Mouse (Mus musculus) lung, postnatal 0 days (tissue): ENCODE results near the gene Gtf3c6. TPM values are rescaled to one million over a fixed set of nuclear protein-coding genes. Genes with fewer than 3 reads are reported as not detected.

Experiments used
- ATAC-seq: fragments of 200-750 bp; cut with Nextera tagmentation; 2 replicates; pipeline ENCODE4 v1.8.0; 2017; ENCODE audit warnings: moderate library complexity
- DNase-seq: peaks from one replicate; pipeline ENCODE4 v3.0.0-alpha.2; 2016; ENCODE audit warnings: low spot score
- H3K27ac ChIP-seq: fragments of 300-500 bp; sonication (generic); 2 replicates; pipeline ENCODE4 v1.5.1; 2014; ENCODE audit warnings: antibody characterized with exemption, mild to moderate bottlenecking, low read length, mixed read lengths
- H3K27me3 ChIP-seq: fragments of 300-500 bp; sonication (generic); replicated peaks from 2 replicates; pipeline ENCODE4 v1.6.1; 2014; ENCODE audit warnings: low read length, mixed read lengths; ENCODE audit not compliant: insufficient read depth
- H3K36me3 ChIP-seq: fragments of 300-500 bp; sonication (generic); 2 replicates; pipeline ENCODE4 v1.6.1; 2014; ENCODE audit warnings: low read length, mixed read lengths; ENCODE audit not compliant: insufficient read depth
- H3K4me1 ChIP-seq: fragments of 300-500 bp; sonication (generic); 2 replicates; pipeline ENCODE4 v1.6.1; 2014; ENCODE audit warnings: antibody characterized with exemption, low read depth, low read length, mixed read lengths; ENCODE audit not compliant: insufficient read depth
- H3K4me2 ChIP-seq: fragments of 300-500 bp; sonication (generic); replicated peaks from 2 replicates; pipeline ENCODE4 v1.6.1; 2014; ENCODE audit warnings: low read depth, mild to moderate bottlenecking, low read length, moderate library complexity, mixed read lengths
- H3K4me3 ChIP-seq: fragments of 300-500 bp; sonication (generic); 2 replicates; pipeline ENCODE4 v1.5.1; 2014; ENCODE audit warnings: low read depth, low read length
- H3K9ac ChIP-seq: fragments of 300-500 bp; sonication (generic); replicated peaks from 2 replicates; pipeline ENCODE4 v1.6.1; 2014; ENCODE audit warnings: low read depth, mild to moderate bottlenecking
- H3K9me3 ChIP-seq: fragments of 300-500 bp; sonication (generic); 2 replicates; pipeline ENCODE4 v1.6.1; 2016; ENCODE audit warnings: low read length, mixed read lengths
- CTCF ChIP-seq: IDR thresholded peaks from 2 replicates; pipeline ENCODE4 v1.5.1; 2016; ENCODE audit warnings: antibody characterized with exemption, mild to moderate bottlenecking
- EP300 ChIP-seq: IDR thresholded peaks from 2 replicates; pipeline ENCODE4 v1.6.1; 2016; ENCODE audit warnings: antibody characterized with exemption, mild to moderate bottlenecking, control low read depth
- WGBS: fragments of 180-500 bp; shearing (Covaris S2); extraction: QIAGEN DNeasy Blood & Tissue Kit; methylation state at CpG from one replicate; pipeline ENCODE4 v1.1.7; 2014; 5-methylcytosine and 5-hydroxymethylcytosine counted together
- polyA plus RNA-seq: library from polyadenylated mRNA; unstranded; fragments of >200 nt; fragmentation: Nextera tagmentation; extraction: Ambion mirVana; gene quantifications from 2 replicates; pipeline ENCODE4 v1.2.1, GENCODE M21; 2015

Gtf3c6 gene
- polyA plus RNA-seq, 1 experiment from 2014 or later, result 35.2 TPM

DNA sequence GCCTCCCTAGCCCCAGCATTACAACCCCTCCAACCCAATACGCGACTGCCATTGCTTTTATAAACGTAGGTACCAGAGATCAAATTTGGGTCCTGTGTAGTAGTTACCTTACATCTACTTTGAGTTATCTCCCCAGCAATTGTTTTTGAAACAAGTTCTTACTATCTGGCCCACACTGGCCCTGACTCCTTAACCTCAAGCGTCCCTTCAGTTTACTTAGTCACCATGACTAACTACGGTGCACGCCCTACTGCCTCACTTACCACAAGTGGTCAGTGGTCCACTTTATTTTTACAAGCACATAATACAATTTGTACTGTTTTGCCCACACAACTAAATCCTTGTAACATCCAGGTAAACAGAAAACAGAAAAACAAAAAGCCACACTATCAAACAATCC, 34.7 kb upstream of the Gtf3c6 start:
- DNase-seq (no peak), ATAC-seq (no peak)
- Histone ChIP-seq H3K27me3 (no peaks in the 10 kb centered on the region), H3K4me3 (no peak overlapping the region), H3K4me2 (no peak overlapping the region), H3K4me1 (peaks cover 3% of the 10 kb centered on the region; the same call in 1 of the 2 replicates), H3K9ac (no peak overlapping the region), H3K27ac (no peak overlapping the region), H3K9me3 (no peaks in the 10 kb centered on the region), H3K36me3 (0 out of 2 replicates have a peak, but pooled peaks cover 3% of the 10 kb centered on the region)
- TF ChIP-seq CTCF (no peak), EP300 (no peak)
- 86% methylated on average over 6 of the region's 6 CpGs for WGBS

DNA sequence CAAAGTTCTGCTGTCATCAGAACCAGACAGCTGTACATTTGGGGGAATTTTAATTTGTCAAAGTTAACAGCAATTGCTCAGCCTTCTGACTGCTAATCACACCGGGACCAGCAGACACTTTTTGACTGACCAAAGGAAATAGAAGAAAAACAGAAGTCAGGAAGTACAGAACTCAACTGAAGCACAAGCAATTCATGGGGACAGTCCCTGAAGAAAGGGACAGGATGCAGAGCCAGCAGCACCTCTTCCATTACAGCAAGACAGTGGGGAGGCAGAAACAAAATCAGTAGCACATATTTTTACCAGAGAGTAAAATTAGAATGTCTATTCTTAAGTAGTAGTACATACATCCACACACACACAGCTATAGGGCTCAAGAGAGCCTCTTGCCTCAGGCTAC, 28.9 kb upstream of the Gtf3c6 start:
- TF ChIP-seq EP300, result no peak
- no peak for TF ChIP-seq CTCF
- WGBS, result 79% methylated on average over 1 of the region's 1 CpGs
- H3K4me3 ChIP-seq, result no peak overlapping the region
- DNase-seq, result no peak
- no peaks in the 10 kb centered on the region for H3K9me3 ChIP-seq
- no peak overlapping the region for H3K9ac ChIP-seq
- H3K4me1 ChIP-seq, result no peaks in the 10 kb centered on the region
- no peak overlapping the region for H3K27ac ChIP-seq
- H3K4me2 ChIP-seq, result no peak overlapping the region
- H3K36me3 ChIP-seq, result 0 out of 2 replicates have a peak, but pooled peaks cover 3% of the 10 kb centered on the region
- no peak for ATAC-seq
- no peaks in the 10 kb centered on the region for H3K27me3 ChIP-seq

DNA sequence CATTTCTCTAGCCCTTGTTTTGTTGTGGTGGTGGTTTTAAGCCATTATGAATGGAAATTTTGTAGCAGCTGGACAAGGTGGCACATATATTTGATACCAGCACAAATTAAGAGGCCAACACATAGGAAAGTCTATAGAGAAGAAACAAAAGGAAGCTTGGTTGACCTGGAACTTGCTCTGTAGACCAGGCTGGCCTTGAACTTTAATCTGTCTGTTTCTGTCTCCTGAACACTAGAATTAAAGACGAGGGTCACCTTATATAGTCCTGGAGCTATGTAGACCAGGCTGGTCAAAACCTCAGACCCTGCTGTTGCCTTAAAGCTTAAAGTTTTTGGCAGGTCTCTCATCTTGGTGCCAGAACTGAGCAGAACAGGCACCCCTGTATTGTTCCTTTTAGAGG, 27.7 kb upstream of the Gtf3c6 start:
- H3K9ac ChIP-seq, result no peak overlapping the region
- H3K36me3 ChIP-seq, result no peaks in the 10 kb centered on the region
- no peaks in the 10 kb centered on the region for H3K27me3 ChIP-seq
- TF ChIP-seq CTCF (no peak), EP300 (no peak)
- no peaks in the 10 kb centered on the region for H3K4me1 ChIP-seq
- no peak overlapping the region for H3K4me2 ChIP-seq
- DNase-seq (no peak), ATAC-seq (no peak)
- H3K4me3 ChIP-seq, result no peak overlapping the region
- 85% methylated on average over 1 of the region's 1 CpGs for WGBS
- H3K27ac ChIP-seq, result no peak overlapping the region
- H3K9me3 ChIP-seq, result no peaks in the 10 kb centered on the region

GRCm38 (mm10) chr10:40284997-40285396, 27.1 kb upstream of the Gtf3c6 start:
- WGBS, result 91% methylated on average over 3 of the region's 3 CpGs
- H3K9ac ChIP-seq, result no peak overlapping the region
- ATAC-seq (no peak), DNase-seq (no peak)
- H3K4me2 ChIP-seq, result no peak overlapping the region
- H3K27me3 ChIP-seq, result no peaks in the 10 kb centered on the region
- no peak overlapping the region for H3K27ac ChIP-seq
- no peaks in the 10 kb centered on the region for H3K4me1 ChIP-seq
- H3K4me3 ChIP-seq, result no peak overlapping the region
- TF ChIP-seq CTCF, result no peak
- no peak for TF ChIP-seq EP300
- no peaks in the 10 kb centered on the region for H3K9me3 ChIP-seq
- no peaks in the 10 kb centered on the region for H3K36me3 ChIP-seq

DNA sequence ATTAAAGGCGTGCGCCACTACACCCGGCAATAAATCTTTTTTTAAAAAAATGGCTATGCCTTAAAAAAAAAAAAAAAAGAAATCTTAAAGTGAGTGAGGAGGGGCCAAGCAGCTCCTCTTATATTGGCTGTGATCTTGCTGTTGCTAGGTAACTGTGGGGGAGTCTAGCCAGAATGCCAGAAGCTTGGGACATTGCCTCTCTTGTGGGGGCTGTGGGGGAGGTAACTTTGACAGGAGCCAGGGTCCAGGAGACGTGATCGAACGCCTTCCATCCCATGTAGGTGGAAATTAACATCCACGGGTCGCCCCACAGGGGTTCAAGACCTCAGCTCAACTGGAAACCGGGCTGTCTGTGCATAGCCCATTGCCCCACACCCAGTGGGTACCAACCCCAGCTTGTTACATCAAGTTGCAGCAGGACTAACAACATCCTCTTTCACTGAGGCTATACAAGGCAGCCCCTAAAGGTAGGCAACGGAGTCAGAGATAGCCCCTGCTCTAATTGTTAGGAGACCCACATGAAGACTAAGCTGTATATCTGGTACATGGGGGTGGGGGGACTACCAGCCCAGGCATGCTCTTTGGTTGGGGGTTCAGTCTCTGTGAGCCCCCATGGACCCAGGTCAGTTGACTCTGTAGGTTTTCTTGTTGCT, 26.4 kb upstream of the Gtf3c6 start:
- TF ChIP-seq EP300, result no peak
- TF ChIP-seq CTCF, result no peak
- 88% methylated on average over 10 of the region's 10 CpGs for WGBS
- no peaks in the 10 kb centered on the region for H3K4me1 ChIP-seq
- DNase-seq (no peak), ATAC-seq (no peak)
- H3K27ac ChIP-seq, result no peak overlapping the region
- no peaks in the 10 kb centered on the region for H3K9me3 ChIP-seq
- no peak overlapping the region for H3K4me2 ChIP-seq
- no peak overlapping the region for H3K4me3 ChIP-seq
- H3K9ac ChIP-seq, result no peak overlapping the region
- H3K36me3 ChIP-seq, result no peaks in the 10 kb centered on the region
- no peaks in the 10 kb centered on the region for H3K27me3 ChIP-seq

- ATAC-seq (no peak), DNase-seq (no peak)
- Histone ChIP-seq H3K9ac (no peak overlapping the region), H3K9me3 (no peaks in the 10 kb centered on the region), H3K4me1 (no peaks in the 10 kb centered on the region), H3K36me3 (no peaks in the 10 kb centered on the region), H3K27me3 (no peaks in the 10 kb centered on the region), H3K4me2 (no peak overlapping the region), H3K4me3 (no peak overlapping the region), H3K27ac (no peak overlapping the region)
- 91% methylated on average over 9 of the region's 9 CpGs for WGBS
- TF ChIP-seq EP300 (no peak), CTCF (no peak)
Measured at GRCm38 (mm10) chr10:40283636-40284035, 25.7 kb upstream of the Gtf3c6 start.

DNA sequence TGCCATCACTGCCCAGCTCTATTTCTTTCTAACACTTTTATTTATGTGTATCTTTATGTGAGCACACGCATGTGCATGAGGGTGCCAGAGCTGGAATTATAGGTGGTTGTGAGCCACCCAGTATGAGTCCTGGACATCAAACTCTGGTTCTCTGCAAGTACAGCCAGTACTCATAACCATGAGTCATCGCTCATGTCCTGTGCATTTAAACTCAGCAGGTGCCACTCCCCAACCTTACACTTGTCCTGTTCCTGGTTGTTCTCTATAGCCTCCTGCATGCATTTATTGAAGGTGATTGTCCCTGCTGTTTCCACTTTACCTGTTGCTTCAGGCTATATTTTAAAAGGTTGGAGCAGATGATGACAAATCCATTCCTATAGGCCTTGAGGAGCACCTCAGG, 23.7 kb upstream of the Gtf3c6 start:
- 83% methylated on average over 2 of the region's 2 CpGs for WGBS

More for the DNA sequence above, 23.7 kb upstream of the Gtf3c6 start:
- ATAC-seq (no peak), DNase-seq (no peak)
- Histone ChIP-seq H3K9me3 (no peaks in the 10 kb centered on the region), H3K4me2 (no peak overlapping the region), H3K9ac (no peak overlapping the region), H3K4me1 (no peaks in the 10 kb centered on the region), H3K36me3 (no peaks in the 10 kb centered on the region), H3K4me3 (no peak overlapping the region), H3K27me3 (no peaks in the 10 kb centered on the region), H3K27ac (no peak overlapping the region)
- TF ChIP-seq EP300, result no peak
- no peak for TF ChIP-seq CTCF
